Mouse (Mus musculus) erythroblast, adult 5-6 weeks (primary cell): ENCODE results near the gene Pomp. TPM values are rescaled to one million over a fixed set of nuclear protein-coding genes. Genes with fewer than 3 reads are reported as not detected.
"Not testable (repeated sequence)": the region's sequence is repeated elsewhere in the genome, so short reads cannot be mapped to it uniquely, and the experiment has no call there.

Experiments used
- ATAC-seq: replicated peaks from 2 replicates; pipeline ENCODE4 v1.8.0; 2016; ENCODE audit warnings: moderate number of reproducible peaks, mild to moderate bottlenecking, moderate TSS enrichment, inconsistent platforms; ENCODE audit not compliant: poor library complexity, low FRiP score, severe bottlenecking
- total RNA-seq, 2 experiments: library from RNA; stranded (forward) in 1 of 2; stranded (reverse) in 1 of 2; fragments of 150-400 nt in 1 of 2; fragments of 200-764, 138-1000 nt in 1 of 2; gene quantifications; 2 replicates each; pipeline versions ENCODE4 v1.2.3 to v1.2.4; 2015 to 2017; ENCODE audit warnings: low replicate concordance in 2 of 2

Gene Pomp
- total RNA-seq, 2 experiments from 2014 or later: 23.4 to 37.1 TPM

GRCm38 (mm10) chr5:147895436-147896198 lies 35.4 kb downstream of the Pomp start:
- no peak for ATAC-seq

- not testable (repeated sequence) for ATAC-seq
Observed at GRCm38 (mm10) chr5:147896501-147896900, 36.2 kb downstream of the Pomp start.

GRCm38 (mm10) chr5:147898254-147898653 lies 38.0 kb downstream of the Pomp start:
- ATAC-seq: no peak

- ATAC-seq: no peak
Observed at GRCm38 (mm10) chr5:147898968-147899549, 38.8 kb downstream of the Pomp start.

GRCm38 (mm10) chr5:147902008-147902757 lies 41.9 kb downstream of the Pomp start:
- ATAC-seq: no peak

- ATAC-seq: no peak
Observed at GRCm38 (mm10) chr5:147903166-147903565, 42.9 kb downstream of the Pomp start.

- no peak for ATAC-seq
Observed at GRCm38 (mm10) chr5:147907144-147907543, 46.9 kb downstream of the Pomp start.

- ATAC-seq: no peak
Observed at GRCm38 (mm10) chr5:147907851-147908250, 47.6 kb downstream of the Pomp start.

GRCm38 (mm10) chr5:147910807-147911509 lies 50.7 kb downstream of the Pomp start:
- ATAC-seq: peak; percentile 51; the same call in 1 of the 2 replicates

- no peak for ATAC-seq
Observed at GRCm38 (mm10) chr5:147911744-147912143, 51.5 kb downstream of the Pomp start.

GRCm38 (mm10) chr5:147913241-147913842 lies 53.1 kb downstream of the Pomp start:
- no peak for ATAC-seq

GRCm38 (mm10) chr5:147915038-147915566 lies 54.8 kb downstream of the Pomp start:
- no peak for ATAC-seq

- ATAC-seq: no peak
Observed at GRCm38 (mm10) chr5:147916171-147916570, 55.9 kb downstream of the Pomp start.

GRCm38 (mm10) chr5:147918044-147918846 lies 58.0 kb downstream of the Pomp start:
- ATAC-seq: no peak

- no peak for ATAC-seq
Observed at GRCm38 (mm10) chr5:147924621-147925020, 64.4 kb downstream of the Pomp start.
